Mouse (Mus musculus) cerebellum, postnatal 14 days (tissue): ENCODE measurements around the gene Gm21958.

Experiments used
- DNase-seq, 2 experiments: peaks; one replicate each; pipeline ENCODE4 v3.0.0; 2021; ENCODE audit warnings: mixed read lengths in 2 of 2

The Gm21958 gene

GRCm38 (mm10) chr3:54714253-54714652 is at the start of gene Gm21958:
Gm21958 (minus strand) TSS chr3:54714353.
- DNase-seq, result no peak

GRCm38 (mm10) chr3:54761258-54761657 is 47.1 kb upstream of the Gm21958 start:
- DNase-seq, result no peak

- no peak for DNase-seq
These were observed 46.4 kb upstream of the Gm21958 start for GRCm38 (mm10) chr3:54760321-54761115.

GRCm38 (mm10) chr3:54759211-54759610 is 45.1 kb upstream of the Gm21958 start:
- DNase-seq, result no peak

- DNase-seq, result no peak
These were observed 43.3 kb upstream of the Gm21958 start for GRCm38 (mm10) chr3:54757446-54757845.

GRCm38 (mm10) chr3:54756058-54756457 is 41.9 kb upstream of the Gm21958 start:
- peak; percentile 26 to 30 for DNase-seq

- peak; percentile 62 to 69 for DNase-seq
These were observed 41.2 kb upstream of the Gm21958 start, which contains the start of gene Smad9 for GRCm38 (mm10) chr3:54755145-54756041. Smad9 (plus strand) TSS chr3:54755582.

GRCm38 (mm10) chr3:54753411-54753810 is 39.3 kb upstream of the Gm21958 start:
- DNase-seq, result no peak

GRCm38 (mm10) chr3:54745799-54746198 is 31.6 kb upstream of the Gm21958 start:
- peak; percentile 27 to 58 for DNase-seq

GRCm38 (mm10) chr3:54741965-54742364 is 27.8 kb upstream of the Gm21958 start:
- DNase-seq, result no peak

- no peak for DNase-seq
These were observed 23.2 kb upstream of the Gm21958 start for GRCm38 (mm10) chr3:54737317-54737716.

GRCm38 (mm10) chr3:54736101-54736927 is 22.2 kb upstream of the Gm21958 start:
- DNase-seq, result peak; percentile 38 to 41

- DNase-seq, result peak; percentile 97 to 99
These were observed 21.3 kb upstream of the Gm21958 start, which contains the start of the genes Exosc8 and Alg5 for GRCm38 (mm10) chr3:54735247-54736046. Exosc8 (minus strand) TSS chr3:54735393. Alg5 (plus strand) TSS chr3:54735539.

GRCm38 (mm10) chr3:54734411-54735246 is 20.5 kb upstream of the Gm21958 start:
- peak; percentile 96 for DNase-seq

- DNase-seq, result no peak
These were observed 18.2 kb upstream of the Gm21958 start for GRCm38 (mm10) chr3:54732371-54732770.

GRCm38 (mm10) chr3:54731626-54732150 is 17.5 kb upstream of the Gm21958 start:
- DNase-seq, result no peak

GRCm38 (mm10) chr3:54728100-54728499 is 13.9 kb upstream of the Gm21958 start:
- no peak for DNase-seq

GRCm38 (mm10) chr3:54727588-54727987 is 13.4 kb upstream of the Gm21958 start:
- DNase-seq, result no peak

GRCm38 (mm10) chr3:54725344-54725743 is 11.2 kb upstream of the Gm21958 start:
- DNase-seq, result no peak

GRCm38 (mm10) chr3:54723741-54724500 is 9.8 kb upstream of the Gm21958 start:
- DNase-seq, result no peak
